Mouse (Mus musculus): ENCODE data around the gene Acvr1b. TPM values are rescaled to one million over a fixed set of nuclear protein-coding genes. Genes with fewer than 3 reads are reported as not detected.

Gene Acvr1b
- polyA plus RNA-seq, 1 experiment from 2014 or later, result 17.4 TPM

DNA sequence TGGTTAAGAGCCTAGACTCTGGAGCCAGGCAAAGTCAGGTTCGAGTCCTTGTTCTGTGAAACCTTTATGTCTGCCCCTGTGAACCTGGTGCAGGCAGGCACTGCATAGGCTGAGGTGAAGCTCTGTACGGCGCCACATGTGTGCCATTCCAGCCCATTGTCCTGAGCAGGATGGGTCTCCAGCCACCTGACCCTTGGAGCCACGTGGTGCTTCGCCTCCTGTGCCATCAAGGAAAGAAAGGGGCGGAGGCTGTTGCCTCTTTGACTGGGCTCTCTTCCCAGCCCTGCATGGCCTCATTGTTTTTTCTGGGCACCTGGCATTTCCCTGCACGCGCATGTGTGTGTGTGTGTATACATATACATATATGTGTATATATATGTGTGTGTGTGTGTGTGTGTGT, 66.0 kb downstream of the Acvr1b start:
- WGBS, result 62% methylated on average over 8 of the region's 8 CpGs
- no peak for ATAC-seq (ENCODE audit: insufficient read depth, low FRiP score, low TSS enrichment)
- DNase-seq (ENCODE audit: low spot score), result no peak
- no peaks in the 10 kb centered on the region for H3K36me3 ChIP-seq (ENCODE audit: control insufficient read depth, insufficient read depth, low read length)
- no peak overlapping the region for H3K9ac ChIP-seq (ENCODE audit: low read length)
- H3K4me1 ChIP-seq (ENCODE audit: control insufficient read depth, insufficient read depth, low read length), result no peaks in the 10 kb centered on the region
- H3K9me3 ChIP-seq (ENCODE audit: control insufficient read depth, low read length), result no peaks in the 10 kb centered on the region
- no peak overlapping the region for H3K27ac ChIP-seq (ENCODE audit: low read depth, low read length)
- H3K27me3 ChIP-seq (ENCODE audit: control insufficient read depth, insufficient read depth, low read length), result no peaks in the 10 kb centered on the region
- H3K4me2 ChIP-seq (ENCODE audit: low read depth), result no peak overlapping the region
- H3K4me3 ChIP-seq (ENCODE audit: low read depth, low read length), result no peak overlapping the region

DNA sequence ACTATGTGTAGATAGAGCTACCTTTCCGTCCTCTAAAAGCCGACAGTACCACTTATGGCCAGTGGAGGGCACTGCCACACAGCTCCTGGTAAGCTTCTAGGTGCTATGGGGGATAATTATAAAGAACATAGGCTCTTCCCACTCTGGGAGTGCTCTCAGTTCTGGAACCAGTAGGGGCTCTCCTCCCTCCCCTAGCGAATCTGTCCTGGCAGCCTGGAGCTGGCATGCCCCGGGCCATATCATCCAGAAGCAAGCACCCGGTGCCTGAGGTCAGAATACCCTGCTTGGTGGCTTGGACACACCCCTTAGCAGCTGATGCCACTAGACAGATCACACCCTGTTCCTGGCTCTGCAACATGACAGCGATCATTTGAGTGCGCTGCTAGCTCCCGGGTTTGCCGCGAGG, 66.9 kb downstream of the Acvr1b start:
- H3K9me3 ChIP-seq (ENCODE audit: control insufficient read depth, low read length), result no peaks in the 10 kb centered on the region
- no peak overlapping the region for H3K4me3 ChIP-seq (ENCODE audit: low read depth, low read length)
- no peaks in the 10 kb centered on the region for H3K4me1 ChIP-seq (ENCODE audit: control insufficient read depth, insufficient read depth, low read length)
- DNase-seq (ENCODE audit: low spot score) (peak; percentile 88), ATAC-seq (ENCODE audit: insufficient read depth, low FRiP score, low TSS enrichment) (no peak)
- H3K27me3 ChIP-seq (ENCODE audit: control insufficient read depth, insufficient read depth, low read length), result no peaks in the 10 kb centered on the region
- H3K36me3 ChIP-seq (ENCODE audit: control insufficient read depth, insufficient read depth, low read length), result no peaks in the 10 kb centered on the region
- no peak overlapping the region for H3K9ac ChIP-seq (ENCODE audit: low read length)
- 14% methylated on average over 10 of the region's 10 CpGs for WGBS
- H3K4me2 ChIP-seq (ENCODE audit: low read depth), result no peak overlapping the region
- no peak overlapping the region for H3K27ac ChIP-seq (ENCODE audit: low read depth, low read length)

DNA sequence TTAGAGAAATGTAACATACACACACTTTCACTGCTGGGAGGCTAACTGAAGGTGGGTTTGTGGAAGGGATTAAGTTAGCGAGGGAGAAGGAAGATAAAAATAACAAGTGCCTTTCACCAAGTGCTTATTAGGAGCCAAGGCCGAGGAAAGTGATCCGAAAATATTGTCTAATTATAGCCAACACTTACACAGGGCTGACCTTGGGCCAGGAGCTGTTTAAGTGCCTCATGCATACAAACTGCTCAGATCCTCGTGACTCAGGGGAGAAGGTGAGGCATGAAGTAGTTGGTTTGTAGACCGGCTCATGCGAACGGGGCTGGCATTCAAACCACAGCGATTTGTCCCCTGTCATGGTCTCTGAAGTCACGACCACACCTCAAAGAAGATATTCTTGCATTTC, 67.4 kb downstream of the Acvr1b start:
- no peak overlapping the region for H3K4me3 ChIP-seq (ENCODE audit: low read depth, low read length)
- WGBS, result 71% methylated on average over 9 of the region's 9 CpGs
- H3K27ac ChIP-seq (ENCODE audit: low read depth, low read length), result no peak overlapping the region
- no peaks in the 10 kb centered on the region for H3K4me1 ChIP-seq (ENCODE audit: control insufficient read depth, insufficient read depth, low read length)
- DNase-seq (ENCODE audit: low spot score) (no peak), ATAC-seq (ENCODE audit: insufficient read depth, low FRiP score, low TSS enrichment) (no peak)
- no peaks in the 10 kb centered on the region for H3K27me3 ChIP-seq (ENCODE audit: control insufficient read depth, insufficient read depth, low read length)
- no peaks in the 10 kb centered on the region for H3K9me3 ChIP-seq (ENCODE audit: control insufficient read depth, low read length)
- no peak overlapping the region for H3K4me2 ChIP-seq (ENCODE audit: low read depth)
- H3K9ac ChIP-seq (ENCODE audit: low read length), result no peak overlapping the region
- no peaks in the 10 kb centered on the region for H3K36me3 ChIP-seq (ENCODE audit: control insufficient read depth, insufficient read depth, low read length)

DNA sequence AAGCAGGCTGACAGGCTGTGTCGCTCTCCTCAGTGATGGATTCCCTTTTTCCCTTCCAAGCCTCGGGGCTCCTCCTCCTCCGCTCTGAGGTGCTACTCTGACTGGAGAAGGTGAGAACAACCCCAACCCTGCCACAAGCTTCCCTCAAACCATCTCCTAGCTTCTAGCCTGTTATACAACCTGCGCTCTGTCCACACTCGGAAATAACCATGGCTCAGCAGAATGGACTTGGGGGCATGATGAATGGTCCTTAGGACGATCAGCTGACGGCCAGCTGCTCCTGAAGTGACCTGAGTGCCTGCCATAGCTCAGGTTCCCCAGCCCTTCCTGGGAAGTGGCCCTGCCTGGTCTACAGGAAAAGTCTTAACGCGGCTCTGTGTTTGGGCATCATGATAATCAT, 68.0 kb downstream of the Acvr1b start:
- WGBS, result 63% methylated on average over 9 of the region's 9 CpGs
- Histone ChIP-seq H3K4me3 (ENCODE audit: low read depth, low read length) (no peak overlapping the region), H3K27ac (ENCODE audit: low read depth, low read length) (no peak overlapping the region), H3K27me3 (ENCODE audit: control insufficient read depth, insufficient read depth, low read length) (no peaks in the 10 kb centered on the region), H3K4me2 (ENCODE audit: low read depth) (no peak overlapping the region), H3K4me1 (ENCODE audit: control insufficient read depth, insufficient read depth, low read length) (0 out of 2 replicates have a peak, but pooled peaks cover under 1% of the 10 kb centered on the region), H3K9me3 (ENCODE audit: control insufficient read depth, low read length) (no peaks in the 10 kb centered on the region), H3K36me3 (ENCODE audit: control insufficient read depth, insufficient read depth, low read length) (no peaks in the 10 kb centered on the region), H3K9ac (ENCODE audit: low read length) (no peak overlapping the region)
- DNase-seq (ENCODE audit: low spot score) (no peak), ATAC-seq (ENCODE audit: insufficient read depth, low FRiP score, low TSS enrichment) (no peak)

DNA sequence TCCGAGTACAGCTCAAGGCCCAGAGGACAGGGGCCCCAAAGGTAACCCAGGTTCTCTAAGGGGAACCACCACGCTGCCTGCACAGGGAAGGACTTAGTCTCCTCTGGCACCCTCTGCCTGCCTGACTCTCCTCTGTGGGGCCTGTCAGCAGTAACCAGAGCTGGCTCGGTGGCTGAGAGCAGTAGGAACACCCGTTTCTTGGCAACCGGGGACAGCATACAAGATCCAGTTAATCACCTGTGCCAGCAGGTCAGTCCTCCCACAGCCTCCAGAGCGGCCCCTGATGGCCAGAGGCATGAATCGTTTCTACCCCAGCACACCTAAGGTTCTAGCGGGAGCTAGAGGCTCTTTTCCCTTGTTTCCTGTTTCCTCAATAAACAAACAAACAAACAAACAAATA, 68.8 kb downstream of the Acvr1b start:
- no peaks in the 10 kb centered on the region for H3K36me3 ChIP-seq (ENCODE audit: control insufficient read depth, insufficient read depth, low read length)
- H3K4me1 ChIP-seq (ENCODE audit: control insufficient read depth, insufficient read depth, low read length), result 0 out of 2 replicates have a peak, but pooled peaks cover 3% of the 10 kb centered on the region
- H3K27ac ChIP-seq (ENCODE audit: low read depth, low read length), result no peak overlapping the region
- H3K27me3 ChIP-seq (ENCODE audit: control insufficient read depth, insufficient read depth, low read length), result no peaks in the 10 kb centered on the region
- H3K4me3 ChIP-seq (ENCODE audit: low read depth, low read length), result no peak overlapping the region
- WGBS, result 19% methylated on average over 8 of the region's 8 CpGs
- H3K4me2 ChIP-seq (ENCODE audit: low read depth), result no peak overlapping the region
- DNase-seq (ENCODE audit: low spot score) (no peak), ATAC-seq (ENCODE audit: insufficient read depth, low FRiP score, low TSS enrichment) (no peak)
- H3K9me3 ChIP-seq (ENCODE audit: control insufficient read depth, low read length), result no peaks in the 10 kb centered on the region
- no peak overlapping the region for H3K9ac ChIP-seq (ENCODE audit: low read length)

DNA sequence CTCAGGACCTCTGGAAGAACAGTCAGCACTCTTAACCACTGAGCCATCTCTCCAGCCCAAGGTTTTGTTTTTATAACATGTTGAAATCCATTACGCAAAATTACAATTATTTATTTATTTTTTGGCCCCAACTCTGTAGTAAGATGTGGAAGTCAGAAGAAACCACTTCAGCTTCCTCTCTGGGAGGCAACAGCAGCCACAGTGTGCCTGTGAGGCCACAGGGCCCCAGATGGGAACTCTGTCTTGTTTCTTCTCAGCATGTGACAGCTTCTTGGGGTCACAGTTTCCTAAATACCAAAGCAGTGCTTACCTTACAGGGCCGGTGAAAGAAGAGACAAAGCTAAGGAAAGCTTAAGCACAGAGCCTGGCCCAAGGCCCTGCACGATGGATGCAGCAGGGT, 70.1 kb downstream of the Acvr1b start:
- Histone ChIP-seq H3K9me3 (ENCODE audit: control insufficient read depth, low read length) (no peaks in the 10 kb centered on the region), H3K27ac (ENCODE audit: low read depth, low read length) (no peak overlapping the region), H3K9ac (ENCODE audit: low read length) (no peak overlapping the region; the same call in 1 of the 2 replicates), H3K36me3 (ENCODE audit: control insufficient read depth, insufficient read depth, low read length) (no peaks in the 10 kb centered on the region), H3K4me1 (ENCODE audit: control insufficient read depth, insufficient read depth, low read length) (peaks cover 3% of the 10 kb centered on the region; the same call in 1 of the 2 replicates), H3K4me2 (ENCODE audit: low read depth) (no peak overlapping the region), H3K27me3 (ENCODE audit: control insufficient read depth, insufficient read depth, low read length) (no peaks in the 10 kb centered on the region), H3K4me3 (ENCODE audit: low read depth, low read length) (no peak overlapping the region)
- DNase-seq (ENCODE audit: low spot score), result no peak
- no peak for ATAC-seq (ENCODE audit: insufficient read depth, low FRiP score, low TSS enrichment)
- WGBS, result 65% methylated on average over 3 of the region's 3 CpGs

DNA sequence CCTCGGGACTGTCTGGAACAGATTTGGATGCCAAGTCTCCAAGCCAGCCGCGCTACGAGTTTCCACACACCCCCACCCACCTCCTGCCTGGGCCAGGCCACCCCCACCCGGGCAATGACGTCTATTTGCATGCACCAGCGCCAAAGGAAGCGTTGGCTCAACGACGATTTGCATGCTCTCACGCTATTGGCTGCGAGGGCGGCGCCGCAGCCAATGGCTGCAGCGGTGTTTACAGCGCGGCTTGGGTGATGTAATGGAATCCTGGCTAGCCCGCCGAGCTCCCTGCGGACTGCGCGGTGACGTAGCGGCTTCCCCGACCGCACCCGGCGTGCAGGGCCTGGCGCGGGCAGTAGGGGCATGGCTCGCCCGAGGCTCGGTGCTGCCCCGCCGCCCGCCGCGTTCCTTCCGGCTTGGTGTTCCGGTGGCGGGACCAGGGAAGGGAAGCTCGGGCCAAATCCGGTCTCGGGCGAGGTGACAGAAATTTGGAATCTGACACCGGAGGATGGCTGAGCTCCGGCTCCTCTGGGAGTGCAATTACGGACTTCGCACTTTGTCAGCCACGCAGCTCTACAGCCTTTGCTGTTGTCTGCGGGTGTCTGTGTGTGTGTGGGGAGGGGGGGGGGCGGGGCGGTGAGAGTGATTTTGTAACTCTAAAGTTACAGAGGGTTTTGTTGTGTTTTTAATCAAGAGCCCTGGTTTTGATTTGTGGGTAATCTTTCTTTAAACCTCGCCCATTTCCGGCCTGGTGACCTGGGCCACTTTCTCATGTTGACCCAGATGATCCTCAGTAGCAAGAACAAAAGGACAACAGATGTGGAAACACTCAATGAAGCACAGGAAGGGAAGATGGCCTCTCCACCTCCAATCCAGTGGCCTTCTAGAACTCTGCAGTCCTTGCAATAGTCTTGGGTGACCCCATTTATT, 72.6 kb downstream of the Acvr1b start:
- Histone ChIP-seq H3K27ac (ENCODE audit: low read depth, low read length) (peak overlapping the region; percentile 64; the same call in 1 of the 2 replicates), H3K36me3 (ENCODE audit: control insufficient read depth, insufficient read depth, low read length) (no peaks in the 10 kb centered on the region), H3K27me3 (ENCODE audit: control insufficient read depth, insufficient read depth, low read length) (no peaks in the 10 kb centered on the region), H3K4me2 (ENCODE audit: low read depth) (peak overlapping the region; percentile 53), H3K9me3 (ENCODE audit: control insufficient read depth, low read length) (no peaks in the 10 kb centered on the region), H3K4me1 (ENCODE audit: control insufficient read depth, insufficient read depth, low read length) (peaks cover 3% of the 10 kb centered on the region; the same call in 1 of the 2 replicates), H3K9ac (ENCODE audit: low read length) (peak overlapping the region; percentile 58), H3K4me3 (ENCODE audit: low read depth, low read length) (peak overlapping the region; percentile 28)
- DNase-seq (ENCODE audit: low spot score) (peak; percentile 97), ATAC-seq (ENCODE audit: insufficient read depth, low FRiP score, low TSS enrichment) (peak; percentile 98)
- 2% methylated on average over 56 of the region's 56 CpGs for WGBS

DNA sequence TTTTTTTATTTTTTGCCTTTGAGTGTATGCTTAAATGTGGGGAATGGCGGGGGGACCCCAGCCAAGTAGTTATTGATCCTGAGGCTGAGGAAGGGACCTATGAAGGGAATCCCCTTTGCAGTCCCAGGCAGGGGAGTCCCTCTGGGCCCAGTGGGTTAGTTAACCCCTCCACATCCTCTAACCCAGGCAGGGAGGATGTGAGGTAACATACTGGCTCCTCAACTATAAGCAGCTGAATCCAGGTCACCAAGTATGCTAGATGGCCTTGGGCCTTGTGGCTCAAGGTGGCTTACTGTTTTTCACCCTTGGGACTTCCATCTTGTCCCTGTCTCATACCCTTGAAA, 73.3 kb downstream of the Acvr1b start:
- no peaks in the 10 kb centered on the region for H3K36me3 ChIP-seq (ENCODE audit: control insufficient read depth, insufficient read depth, low read length)
- H3K9ac ChIP-seq (ENCODE audit: low read length), result no peak overlapping the region
- H3K4me3 ChIP-seq (ENCODE audit: low read depth, low read length), result no peak overlapping the region
- peak overlapping the region; percentile 53; the same call in 1 of the 2 replicates for H3K4me2 ChIP-seq (ENCODE audit: low read depth)
- no peaks in the 10 kb centered on the region for H3K9me3 ChIP-seq (ENCODE audit: control insufficient read depth, low read length)
- ATAC-seq (ENCODE audit: insufficient read depth, low FRiP score, low TSS enrichment) (no peak), DNase-seq (ENCODE audit: low spot score) (no peak)
- H3K4me1 ChIP-seq (ENCODE audit: control insufficient read depth, insufficient read depth, low read length), result peaks cover 3% of the 10 kb centered on the region; the same call in 1 of the 2 replicates
- WGBS, result 89% methylated on average over 1 of the region's 1 CpGs
- no peaks in the 10 kb centered on the region for H3K27me3 ChIP-seq (ENCODE audit: control insufficient read depth, insufficient read depth, low read length)
- no peak overlapping the region for H3K27ac ChIP-seq (ENCODE audit: low read depth, low read length)
